Mouse (Mus musculus) E14TG2a.4 (cell line): Measurements from ENCODE around the gene Fnip1.

Experiments
- CTCF ChIP-seq: conservative IDR thresholded peaks from 2 replicates; pipeline ENCODE4 v1.5.1; 2014; ENCODE audit warnings: low read length
- NANOG ChIP-seq: IDR thresholded peaks from 2 replicates; pipeline ENCODE4 v1.6.1; 2014; ENCODE audit warnings: borderline replicate concordance, low read length, mixed read lengths
- POU5F1 ChIP-seq: IDR thresholded peaks from 2 replicates; pipeline ENCODE4 v1.6.1; 2014; ENCODE audit warnings: low read length, borderline replicate concordance

DNA sequence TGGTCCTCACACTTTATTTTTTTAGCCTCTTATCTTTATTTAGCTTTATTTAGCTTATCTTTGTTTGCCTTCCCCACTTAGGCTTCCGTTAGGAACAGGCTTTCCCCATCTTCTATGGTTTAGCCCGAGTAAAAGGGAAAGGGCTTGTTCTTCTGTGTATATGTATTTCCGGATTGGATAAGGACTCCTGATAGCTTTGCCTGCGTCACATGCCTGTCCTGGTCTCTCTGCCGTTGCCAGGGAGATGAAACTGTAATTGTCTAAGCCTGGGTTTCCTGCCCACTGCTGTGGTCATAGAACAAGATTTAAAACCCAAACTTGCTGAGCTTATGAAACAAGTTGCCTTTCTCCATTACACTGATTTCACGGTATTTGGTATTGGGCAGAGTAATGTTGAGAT is 25.0 kb upstream of the Fnip1 start:
- TF ChIP-seq CTCF = no peak
- no peak for TF ChIP-seq NANOG
- TF ChIP-seq POU5F1 = no peak
